Mouse (Mus musculus) neutrophil, adult 65 days (primary cell): Measurements from ENCODE around the gene Rorc. TPM values are rescaled to one million over a fixed set of nuclear protein-coding genes. Genes with fewer than 3 reads are reported as not detected.

Experiments
- total RNA-seq: library from RNA; stranded (reverse); gene quantifications from 2 replicates; pipeline ENCODE4 v1.2.4, GENCODE M21; 2023

Gene Rorc
- not detected in 2 replicates for total RNA-seq

DNA sequence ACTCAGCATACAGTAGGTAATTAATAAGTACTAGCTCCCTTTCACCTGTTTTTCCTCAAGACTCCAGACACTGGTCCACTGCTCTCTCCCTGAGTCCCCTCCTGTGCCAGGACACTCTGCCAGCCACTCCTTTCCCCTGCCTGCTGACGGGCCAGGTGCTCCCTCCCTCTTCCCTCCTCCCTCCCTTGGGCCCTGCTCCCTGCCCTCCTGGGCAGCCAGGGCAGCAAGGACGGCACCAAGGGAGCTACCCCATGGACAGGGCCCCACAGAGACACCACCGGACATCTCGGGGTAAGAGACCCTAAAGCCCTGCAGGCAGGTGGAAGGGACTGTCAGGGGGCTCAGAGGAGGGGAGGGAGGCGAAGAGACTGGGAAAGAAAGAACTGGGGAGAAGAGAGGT is at the start of gene Rorc:
TSS of gene Rorc (plus strand) at position 154 of the 400 bp plus-strand sequence.

DNA sequence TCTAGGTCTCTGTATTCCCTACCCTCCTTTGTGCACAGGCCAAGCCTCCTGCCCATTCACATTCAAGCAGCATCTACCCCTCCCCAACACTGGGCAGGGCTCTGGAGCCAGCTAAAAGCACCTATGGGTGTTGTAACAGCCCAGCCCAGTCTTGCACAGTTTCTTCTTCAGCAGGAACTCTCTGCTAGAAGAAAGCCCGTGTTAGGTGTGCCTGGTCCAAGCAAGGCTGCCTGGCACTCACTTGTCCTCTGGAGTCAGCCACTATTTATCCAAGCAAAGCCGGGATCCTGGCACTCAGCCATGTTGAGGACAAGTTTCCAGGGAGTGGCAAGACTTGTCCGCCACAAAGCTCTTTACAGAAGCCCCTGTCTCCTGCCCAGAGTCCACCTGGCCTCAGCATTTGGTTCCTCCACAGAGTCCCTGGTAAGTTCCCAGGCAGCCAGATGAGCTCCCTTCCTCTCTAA is 30.6 kb upstream of the Rorc start, which contains the start of gene Them5:
TSS of gene Them5 (plus strand) at position 141 of the 464 bp plus-strand sequence.

DNA sequence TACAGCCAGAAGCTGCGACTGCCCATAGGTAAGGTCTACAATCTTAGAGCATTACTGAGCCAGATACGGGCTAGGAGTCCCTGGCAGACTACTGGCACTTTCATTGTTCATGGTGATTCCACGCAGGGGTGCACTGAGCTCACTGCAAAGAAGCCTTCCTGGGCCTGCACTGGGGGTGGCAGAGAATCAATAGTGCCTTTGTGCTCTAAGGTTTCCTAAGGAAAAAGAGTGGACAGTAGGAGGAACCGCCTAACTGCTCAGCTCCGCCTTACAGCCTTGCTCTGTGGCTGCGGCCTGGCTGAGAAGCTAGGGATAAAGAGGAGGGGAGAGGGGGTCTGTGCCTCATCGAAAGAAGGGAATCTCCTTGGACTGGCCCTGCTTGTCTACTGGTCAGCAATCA is 10.5 kb upstream of the Rorc start, which contains the start of gene C2cd4d:
TSS of gene C2cd4d (plus strand) at position 301 of the 400 bp plus-strand sequence.

DNA sequence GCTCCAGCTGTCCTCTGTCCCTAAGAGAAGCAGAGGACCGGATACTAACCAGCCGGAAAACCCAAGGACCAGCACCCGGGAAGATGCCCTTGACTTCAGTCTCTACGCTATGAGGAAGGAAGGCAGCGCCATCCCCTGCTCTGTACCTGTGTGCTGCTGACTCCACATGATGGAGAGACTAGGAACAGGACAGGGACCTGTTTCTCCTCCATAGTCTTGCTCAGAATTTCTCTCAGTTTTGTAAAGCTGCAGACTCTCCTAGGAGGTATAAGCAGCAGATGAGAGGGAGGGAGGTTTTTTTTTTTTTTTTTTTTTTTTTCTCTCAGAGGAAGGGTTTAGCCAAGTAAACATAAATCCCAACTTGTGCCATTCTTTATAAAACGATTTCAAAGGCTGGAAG is 25.6 kb downstream of the Rorc start, which contains the start of gene Lingo4:
TSS of gene Lingo4 (plus strand) at position 301 of the 400 bp plus-strand sequence.

DNA sequence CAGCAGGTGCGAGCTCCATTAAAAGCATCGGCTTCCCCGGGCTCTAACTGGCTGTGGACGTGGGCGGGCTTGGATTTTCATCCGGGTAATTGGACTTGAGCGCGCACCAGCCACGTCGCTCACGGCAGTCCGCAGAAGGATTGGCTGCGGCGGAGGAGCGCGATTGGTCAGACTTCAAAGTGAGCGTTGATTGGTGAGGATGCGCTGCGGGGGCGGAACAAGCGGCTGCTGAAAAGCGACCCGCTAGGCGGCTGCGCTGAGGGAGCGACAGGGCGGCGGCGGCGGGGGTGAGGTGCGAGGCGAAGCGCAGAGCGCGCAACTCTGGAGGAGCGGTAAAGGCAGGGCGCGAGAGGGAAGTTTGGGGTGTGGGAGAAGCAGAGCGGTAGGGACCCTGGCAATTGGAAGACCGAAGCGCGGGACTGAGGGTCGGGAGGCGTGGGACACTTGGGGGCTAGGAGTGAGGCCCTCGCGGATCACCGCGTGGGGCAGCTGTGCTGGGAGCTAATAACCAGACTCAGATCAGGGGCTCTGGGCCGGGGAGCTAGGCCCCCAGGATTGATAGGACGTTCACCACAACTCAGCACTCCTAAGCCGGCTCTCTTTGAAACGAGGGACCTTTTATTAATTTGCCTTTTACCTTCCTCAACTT is 40.6 kb downstream of the Rorc start, which contains the start of gene Tdrkh:
TSS of gene Tdrkh (plus strand) at position 243 of the 649 bp plus-strand sequence.

DNA sequence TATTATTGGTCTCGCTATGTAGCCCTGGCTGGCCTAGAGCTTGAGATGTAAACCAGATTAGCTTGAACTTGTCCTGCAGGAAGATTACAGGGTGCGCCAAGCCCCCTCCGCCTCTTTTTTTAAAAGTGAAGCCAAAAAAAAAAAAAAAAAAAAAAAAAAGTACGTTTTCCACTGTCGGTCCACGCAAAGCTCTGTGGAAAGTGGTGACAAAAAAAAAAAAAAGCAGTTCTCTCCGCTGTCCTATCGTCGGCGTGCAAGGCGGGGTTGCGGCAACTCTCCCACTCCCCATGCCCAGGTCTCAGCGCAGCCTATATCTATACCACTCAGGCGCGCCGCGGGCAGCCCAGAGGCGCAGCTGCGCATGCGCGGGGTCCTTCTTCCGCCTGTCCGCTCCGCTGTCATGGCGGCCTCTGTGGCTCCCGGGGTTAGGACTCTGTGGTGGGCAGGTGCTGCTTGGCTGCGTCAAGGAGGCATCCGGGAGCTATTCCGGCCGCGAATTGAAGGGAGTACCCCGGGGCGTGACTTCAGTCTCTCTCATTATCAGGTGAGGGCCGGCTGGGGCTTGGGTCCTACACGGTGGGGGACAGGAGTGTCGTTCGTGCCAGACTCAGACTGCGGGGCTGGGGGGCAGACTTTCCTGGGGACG is 70.5 kb downstream of the Rorc start, which contains the start of gene Mrpl9:
TSS of gene Mrpl9 (plus strand) at position 368 of the 646 bp plus-strand sequence.

DNA sequence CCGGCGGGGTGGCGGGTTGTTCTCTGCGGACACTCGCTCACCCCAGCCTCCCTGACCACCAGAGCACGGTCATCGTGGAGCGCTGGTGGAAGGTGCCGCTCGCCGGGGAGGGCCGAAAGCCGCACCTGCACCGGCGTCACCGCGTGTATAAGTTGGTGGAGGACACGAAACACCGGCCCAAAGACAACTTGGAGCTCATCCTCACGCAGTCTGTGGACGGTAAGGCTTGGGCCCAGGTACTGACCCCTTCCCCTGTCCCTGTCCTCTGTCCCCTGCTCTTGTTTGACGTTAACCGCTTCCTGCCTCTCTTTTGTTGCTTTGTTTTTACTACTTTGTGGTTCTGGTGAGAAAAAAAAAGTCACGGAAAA is 71.0 kb downstream of the Rorc start, which contains the start of gene Oaz3:
TSS of gene Oaz3 (minus strand) at position 319 of the 368 bp plus-strand sequence.

Other genes starting within 250 kb of the Rorc start
- gene Gm10696, start 194.6 kb upstream of the Rorc start, total RNA-seq, result not detected in 2 replicates
- not detected in 2 replicates for gene Gm5286, start 176.1 kb upstream of the Rorc start, total RNA-seq
- not detected in 2 replicates for gene Gm4778, start 108.8 kb upstream of the Rorc start, total RNA-seq
- gene Them4, start 62.7 kb upstream of the Rorc start, total RNA-seq, result 0.35 and 0.75 TPM in 2 replicates
- not detected in 2 replicates for gene Them5, start 30.7 kb upstream of the Rorc start, total RNA-seq
- gene C2cd4d, start 10.4 kb upstream of the Rorc start, total RNA-seq, result not detected in 2 replicates
- not detected in 2 replicates for gene Lingo4, start 25.7 kb downstream of the Rorc start, total RNA-seq
- gene Tdrkh, start 40.5 kb downstream of the Rorc start, total RNA-seq, result 0.38 and 1.3 TPM in 2 replicates
- 21.5 and 28.5 TPM in 2 replicates for gene Mrpl9, start 70.5 kb downstream of the Rorc start, total RNA-seq
- not detected in 2 replicates for gene Oaz3, start 71.1 kb downstream of the Rorc start, total RNA-seq
- not detected in 2 replicates for gene Celf3, start 105.5 kb downstream of the Rorc start, total RNA-seq
- 1.3 and 2.0 TPM in 2 replicates for gene Riiad1, start 107.5 kb downstream of the Rorc start, total RNA-seq
- gene Snx27, start 209.9 kb downstream of the Rorc start, total RNA-seq, result 45.5 and 53.7 TPM in 2 replicates